Mouse (Mus musculus) regulatory T cell (primary cell): ENCODE measurements around the gene Wnt9a.

Experiments used
- in situ Hi-C: fragments of 300-600 bp; cut with MboI, MseI; formaldehyde crosslinking; loops from one replicate; pipeline ENCODE4 v1.15.1; 2025; ENCODE audit warnings: high pct_unique_total_duplicates

Wnt9a gene

GRCm38 (mm10) chr11:59306461-59307421 is at the start of gene Wnt9a:
Wnt9a (plus strand) TSS chr11:59306928.
- in situ Hi-C loops: no loop called here

GRCm38 (mm10) chr11:59259647-59260046 is 47.1 kb upstream of the Wnt9a start:
- in situ Hi-C loops: loop anchor here (10.0 kb wide), 1 partner anchor 225 kb away; no protein-coding TSS in a partner anchor

- in situ Hi-C loops: no loop called here
Observed at GRCm38 (mm10) chr11:59260706-59261493, 45.8 kb upstream of the Wnt9a start.

GRCm38 (mm10) chr11:59262308-59262707 is 44.4 kb upstream of the Wnt9a start:
- in situ Hi-C loops: no loop called here

GRCm38 (mm10) chr11:59263870-59264563 is 42.7 kb upstream of the Wnt9a start:
- in situ Hi-C loops: no loop called here

GRCm38 (mm10) chr11:59264593-59264992 is 42.1 kb upstream of the Wnt9a start:
- in situ Hi-C loops: no loop called here

GRCm38 (mm10) chr11:59265154-59265813 is 41.4 kb upstream of the Wnt9a start:
- in situ Hi-C loops: no loop called here

GRCm38 (mm10) chr11:59266727-59267126 is 40.0 kb upstream of the Wnt9a start:
- in situ Hi-C loops: no loop called here

GRCm38 (mm10) chr11:59274184-59274583 is 32.5 kb upstream of the Wnt9a start:
- in situ Hi-C loops: no loop called here

GRCm38 (mm10) chr11:59276877-59277276 is 29.9 kb upstream of the Wnt9a start:
- in situ Hi-C loops: no loop called here

- in situ Hi-C loops: no loop called here
Observed at GRCm38 (mm10) chr11:59278047-59278446, 28.7 kb upstream of the Wnt9a start.

- in situ Hi-C loops: no loop called here
Observed at GRCm38 (mm10) chr11:59282111-59282510, 24.6 kb upstream of the Wnt9a start.

- in situ Hi-C loops: no loop called here
Observed at GRCm38 (mm10) chr11:59282933-59283332, 23.8 kb upstream of the Wnt9a start.

GRCm38 (mm10) chr11:59284146-59284545 is 22.6 kb upstream of the Wnt9a start:
- in situ Hi-C loops: no loop called here

- in situ Hi-C loops: no loop called here
Observed at GRCm38 (mm10) chr11:59289706-59290105, 17.0 kb upstream of the Wnt9a start.

- in situ Hi-C loops: no loop called here
Observed at GRCm38 (mm10) chr11:59290702-59291303, 15.9 kb upstream of the Wnt9a start, which contains the start of gene Wnt3a. Wnt3a (minus strand) TSS chr11:59290752.

- in situ Hi-C loops: no loop called here
Observed at GRCm38 (mm10) chr11:59293616-59294015, 13.1 kb upstream of the Wnt9a start.

- in situ Hi-C loops: no loop called here
Observed at GRCm38 (mm10) chr11:59297941-59298340, 8.8 kb upstream of the Wnt9a start.

- in situ Hi-C loops: loop anchor here (5.0 kb wide), 1 partner anchor 182 kb away; no protein-coding TSS in a partner anchor
Observed at GRCm38 (mm10) chr11:59300185-59300584, 6.5 kb upstream of the Wnt9a start.

GRCm38 (mm10) chr11:59301053-59301452 is 5.7 kb upstream of the Wnt9a start:
- in situ Hi-C loops: loop anchor here (5.0 kb wide), 1 partner anchor 181 kb away; no protein-coding TSS in a partner anchor
